Mouse (Mus musculus) CH12.LX (cell line): ENCODE results near the gene Ogg1.

Source experiments
- CTCF ChIP-seq, 2 experiments: IDR thresholded peaks in 1 of 2; conservative IDR thresholded peaks in 1 of 2; 2 replicates each; pipeline ENCODE4 v1.5.1; 2011 to 2012; ENCODE audit warnings: low read depth in 2 of 2, low read length in 2 of 2, improper control_type of control experiment in 1 of 2, inconsistent platforms in 1 of 2, mild to moderate bottlenecking in 1 of 2, moderate library complexity in 1 of 2
- MAZ ChIP-seq: IDR thresholded peaks from 2 replicates; pipeline ENCODE4 v1.6.1; 2012; ENCODE audit warnings: low read depth, mild to moderate bottlenecking, inconsistent platforms, low read length, improper control_type of control experiment, moderate library complexity
- SIN3A ChIP-seq: IDR thresholded peaks from 2 replicates; pipeline ENCODE4 v1.6.1; 2012; ENCODE audit warnings: low read length, improper control_type of control experiment, inconsistent platforms

- TF ChIP-seq CTCF (conservative IDR thresholded peaks at IDR 0.05 in 1 of 2, IDR thresholded peaks at IDR 0.05 in 1 of 2; ENCODE audit: low read depth in 2 of 2, low read length in 2 of 2) (no peak), SIN3A (no peak), MAZ (no peak)
These were observed 50.4 kb downstream of the Ogg1 start for GRCm38 (mm10) chr6:113377172-113377495.
